Mouse (Mus musculus) liver, adult 2 months (tissue): ENCODE measurements at regions not wholly inside any gene's neighbourhood (a gene's known extent, or its start where the extent isn't known, plus 50 kb on each side); places are given as distances from the start of the nearest gene placed in this dataset.

ENCODE experiments used
- DNase-seq: peaks from one replicate; pipeline ENCODE4 v3.0.0-alpha.2; 2011; ENCODE audit warnings: low read depth, low spot score; ENCODE audit errors: extremely low read depth
- H3K27ac ChIP-seq: fragments of 200-500 bp; replicated peaks from 2 replicates; pipeline ENCODE4 v1.5.1; 2012; ENCODE audit warnings: low read depth, mild to moderate bottlenecking, control low read depth, inconsistent platforms, low read length; ENCODE audit not compliant: insufficient read depth
- H3K27me3 ChIP-seq: fragments of 200-500 bp; 2 replicates; pipeline ENCODE4 v1.6.1; 2012; ENCODE audit warnings: mild to moderate bottlenecking, moderate library complexity, low read length, inconsistent platforms; ENCODE audit not compliant: control insufficient read depth, insufficient read depth
- H3K36me3 ChIP-seq: fragments of 200-500 bp; 2 replicates; pipeline ENCODE4 v1.6.1; 2012; ENCODE audit warnings: low read length, inconsistent platforms; ENCODE audit not compliant: control insufficient read depth, insufficient read depth
- H3K4me1 ChIP-seq: fragments of 200-500 bp; 2 replicates; pipeline ENCODE4 v1.6.1; 2011; ENCODE audit warnings: low read length; ENCODE audit not compliant: control insufficient read depth, insufficient read depth
- H3K4me3 ChIP-seq: fragments of 200-500 bp; 2 replicates; pipeline ENCODE4 v1.5.1; 2011; ENCODE audit warnings: low read depth, mild to moderate bottlenecking, control low read depth, low read length, moderate library complexity; ENCODE audit not compliant: insufficient read depth
- H3K79me2 ChIP-seq: fragments of 200-500 bp; 2 replicates; pipeline ENCODE4 v1.6.1; 2012; ENCODE audit warnings: inconsistent platforms, mild to moderate bottlenecking, low read length, moderate library complexity; ENCODE audit not compliant: control insufficient read depth, insufficient read depth
- H3K9ac ChIP-seq: fragments of 200-500 bp; 2 replicates; pipeline ENCODE4 v1.6.1; 2012; ENCODE audit warnings: low read depth, mild to moderate bottlenecking, control low read depth, inconsistent platforms, low read length
- CTCF ChIP-seq: fragments of 200-500 bp; IDR thresholded peaks from 2 replicates; pipeline ENCODE4 v1.5.1; 2011; ENCODE audit warnings: low read depth, low read length, control low read depth
- POLR2A ChIP-seq: fragments of 200-500 bp; IDR thresholded peaks from 2 replicates; pipeline ENCODE4 v1.6.1; 2011; ENCODE audit warnings: low read length, control low read depth; ENCODE audit not compliant: insufficient read depth; ENCODE audit errors: extremely low read depth
- whole genome bisulfite sequencing: fragments of 180-500 bp; shearing (Covaris S2); methylation state at CpG from one replicate; pipeline ENCODE4 v1.1.7; 2018; 5-methylcytosine and 5-hydroxymethylcytosine counted together

GRCm38 (mm10) chr6:100502139-100502538 lies 168.8 kb downstream of the Shq1 start:
- Histone ChIP-seq H3K36me3 (no peaks in the 10 kb centered on the region), H3K79me2 (no peaks in the 10 kb centered on the region), H3K27me3 (no peaks in the 10 kb centered on the region), H3K4me1 (no peaks in the 10 kb centered on the region; the same call in 1 of the 2 replicates), H3K9ac (no peak overlapping the region), H3K4me3 (no peak overlapping the region), H3K27ac (no peak overlapping the region)
- no peak for DNase-seq
- WGBS = 81% methylated on average over 6 of the region's 6 CpGs
- TF ChIP-seq CTCF (no peak), POLR2A (no peak)

- Histone ChIP-seq H3K4me3 (no peak overlapping the region), H3K9ac (no peak overlapping the region), H3K79me2 (no peaks in the 10 kb centered on the region), H3K27me3 (no peaks in the 10 kb centered on the region), H3K4me1 (no peaks in the 10 kb centered on the region; the same call in 1 of the 2 replicates), H3K36me3 (no peaks in the 10 kb centered on the region), H3K27ac (no peak overlapping the region)
- DNase-seq = no peak
- WGBS = 88% methylated on average over 2 of the region's 2 CpGs
- no peak for TF ChIP-seq CTCF
- TF ChIP-seq POLR2A = no peak
Observed at GRCm38 (mm10) chr6:100500741-100501140, 170.2 kb downstream of the Shq1 start.

GRCm38 (mm10) chr6:100500060-100500459 lies 170.9 kb downstream of the Shq1 start:
- TF ChIP-seq POLR2A (no peak), CTCF (no peak)
- Histone ChIP-seq H3K4me3 (no peak overlapping the region), H3K9ac (no peak overlapping the region), H3K27ac (no peak overlapping the region), H3K36me3 (no peaks in the 10 kb centered on the region), H3K79me2 (no peaks in the 10 kb centered on the region), H3K27me3 (no peaks in the 10 kb centered on the region), H3K4me1 (no peaks in the 10 kb centered on the region)
- WGBS = 94% methylated on average over 8 of the region's 8 CpGs
- DNase-seq = no peak

- TF ChIP-seq POLR2A (no peak), CTCF (no peak)
- H3K4me3 ChIP-seq = no peak overlapping the region
- H3K36me3 ChIP-seq = no peaks in the 10 kb centered on the region
- no peak for DNase-seq
- no peak overlapping the region for H3K27ac ChIP-seq
- H3K27me3 ChIP-seq = no peaks in the 10 kb centered on the region
- no peaks in the 10 kb centered on the region for H3K79me2 ChIP-seq
- H3K9ac ChIP-seq = no peak overlapping the region
- 83% methylated on average over 4 of the region's 4 CpGs for WGBS
- no peaks in the 10 kb centered on the region for H3K4me1 ChIP-seq
Observed at GRCm38 (mm10) chr6:100498861-100499271, 172.1 kb downstream of the Shq1 start.

- no peak overlapping the region for H3K27ac ChIP-seq
- no peak overlapping the region for H3K9ac ChIP-seq
- WGBS = 68% methylated on average over 2 of the region's 2 CpGs
- no peak overlapping the region for H3K4me3 ChIP-seq
- TF ChIP-seq POLR2A (no peak), CTCF (no peak)
- no peaks in the 10 kb centered on the region for H3K27me3 ChIP-seq
- H3K4me1 ChIP-seq = no peaks in the 10 kb centered on the region
- DNase-seq = no peak
- no peaks in the 10 kb centered on the region for H3K36me3 ChIP-seq
- no peaks in the 10 kb centered on the region for H3K79me2 ChIP-seq
Observed at GRCm38 (mm10) chr6:100498126-100498525, 172.8 kb downstream of the Shq1 start.

- no peak overlapping the region for H3K9ac ChIP-seq
- H3K4me1 ChIP-seq = no peaks in the 10 kb centered on the region
- no peak for TF ChIP-seq POLR2A
- no peak for TF ChIP-seq CTCF
- H3K79me2 ChIP-seq = no peaks in the 10 kb centered on the region
- H3K27ac ChIP-seq = no peak overlapping the region
- no peaks in the 10 kb centered on the region for H3K27me3 ChIP-seq
- no peak for DNase-seq
- no peaks in the 10 kb centered on the region for H3K36me3 ChIP-seq
- no peak overlapping the region for H3K4me3 ChIP-seq
Observed at GRCm38 (mm10) chr6:100496135-100496534, 174.8 kb downstream of the Shq1 start.
